Mouse (Mus musculus): ENCODE results near the gene Kcnq5.

- TF ChIP-seq CTCF (IDR thresholded peaks at IDR 0.05 in 2 of 3, conservative IDR thresholded peaks at IDR 0.05 in 1 of 3; ENCODE audit: control insufficient read depth in 1 of 3, insufficient read depth in 1 of 3, low read depth in 2 of 3, low read length in 3 of 3, poor library complexity in 1 of 3, severe bottlenecking in 1 of 3) (no peak), JUND (IDR thresholded peaks at IDR 0.05; ENCODE audit: low read depth, low read length) (no peak), MYC (IDR thresholded peaks at IDR 0.05; ENCODE audit: low read depth, low read length) (no peak), TAL1 (IDR thresholded peaks at IDR 0.05; ENCODE audit: low read length) (no peak), POLR2A (IDR thresholded peaks at IDR 0.05; ENCODE audit: control insufficient read depth in 1 of 2, insufficient read depth in 1 of 2, low read depth in 1 of 2, low read length in 2 of 2, poor library complexity in 1 of 2) (no peak), MAX (IDR thresholded peaks at IDR 0.05; ENCODE audit: low read length) (no peak), POLR2AphosphoS2 (IDR thresholded peaks at IDR 0.05; ENCODE audit: low read length) (no peak)
These were observed 327.7 kb downstream of the Kcnq5 start for GRCm38 (mm10) chr1:21634013-21634412.
